Mouse (Mus musculus) embryonic facial prominence, embryonic 14.5 days (tissue): ENCODE measurements at regions not wholly inside any gene's neighbourhood (a gene's known extent, or its start where the extent isn't known, plus 50 kb on each side); places are given as distances from the start of the nearest gene placed in this dataset.

Experiments
- ATAC-seq: fragments of 200-750 bp; cut with Nextera tagmentation; 2 replicates; pipeline ENCODE4 v1.8.0; 2017; ENCODE audit warnings: low read depth, moderate number of reproducible peaks, moderate TSS enrichment
- DNase-seq: peaks from one replicate; pipeline ENCODE4 v3.0.0-alpha.2; 2015; ENCODE audit warnings: low spot score
- H3K27ac ChIP-seq: fragments of 300-500 bp; sonication (generic); replicated peaks from 2 replicates; pipeline ENCODE4 v1.5.1; 2014; ENCODE audit warnings: low read depth, mild to moderate bottlenecking, low read length, moderate library complexity
- H3K27me3 ChIP-seq: fragments of 300-500 bp; sonication (generic); replicated peaks from 2 replicates; pipeline ENCODE4 v1.6.1; 2014; ENCODE audit warnings: low read length; ENCODE audit not compliant: control insufficient read depth, insufficient read depth
- H3K36me3 ChIP-seq: fragments of 300-500 bp; sonication (generic); 2 replicates; pipeline ENCODE4 v1.6.1; 2014; ENCODE audit warnings: low read length, mixed read lengths; ENCODE audit not compliant: control insufficient read depth, insufficient read depth
- H3K4me1 ChIP-seq: fragments of 300-500 bp; sonication (generic); 2 replicates; pipeline ENCODE4 v1.6.1; 2014; ENCODE audit warnings: antibody characterized with exemption, low read length; ENCODE audit not compliant: control insufficient read depth, insufficient read depth
- H3K4me2 ChIP-seq: fragments of 300-500 bp; sonication (generic); 2 replicates; pipeline ENCODE4 v1.6.1; 2014; ENCODE audit warnings: low read depth, mild to moderate bottlenecking, low read length, moderate library complexity, mixed read lengths
- H3K4me3 ChIP-seq: fragments of 300-500 bp; sonication (generic); 2 replicates; pipeline ENCODE4 v1.5.1; 2014; ENCODE audit warnings: low read depth, mild to moderate bottlenecking, low read length
- H3K9ac ChIP-seq: fragments of 300-500 bp; sonication (generic); 2 replicates; pipeline ENCODE4 v1.6.1; 2014; ENCODE audit warnings: low read depth, mild to moderate bottlenecking, low read length, moderate library complexity, mixed read lengths
- H3K9me3 ChIP-seq: fragments of 300-500 bp; sonication (generic); 2 replicates; pipeline ENCODE4 v1.6.1; 2016; ENCODE audit warnings: low read length; ENCODE audit not compliant: control insufficient read depth
- WGBS: fragments of 180-500 bp; shearing (Covaris S2); extraction: QIAGEN DNeasy Blood & Tissue Kit; methylation state at CpG from one replicate; pipeline ENCODE4 v1.1.7; 2014; 5-methylcytosine and 5-hydroxymethylcytosine counted together

DNA sequence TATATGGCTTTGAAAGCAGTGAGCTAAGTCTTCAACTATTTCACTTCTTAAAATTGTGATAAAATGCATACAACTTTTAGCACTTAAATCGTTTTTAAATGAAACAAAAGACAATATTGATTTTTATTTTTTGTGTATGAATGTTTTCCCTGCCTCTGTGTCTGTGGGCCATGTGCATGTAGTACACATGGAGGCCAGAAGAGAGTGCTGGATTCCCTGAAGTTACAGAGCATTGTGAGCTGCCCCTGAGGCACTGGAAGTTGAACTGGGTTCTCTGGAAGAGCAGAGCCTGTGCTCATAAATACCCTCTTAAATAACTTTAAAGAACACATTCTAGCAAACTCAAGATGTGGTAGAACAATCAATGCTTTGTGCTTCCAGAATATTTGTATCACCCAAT lies 61.8 kb upstream of the Gm6812 start:
- H3K4me1 ChIP-seq = no peaks in the 10 kb centered on the region
- 24% methylated on average over 1 of the region's 1 CpGs for WGBS
- H3K9me3 ChIP-seq = no peaks in the 10 kb centered on the region
- no peak for ATAC-seq
- H3K27me3 ChIP-seq = no peaks in the 10 kb centered on the region
- H3K36me3 ChIP-seq = no peaks in the 10 kb centered on the region
- H3K27ac ChIP-seq = no peak overlapping the region
- H3K4me3 ChIP-seq = no peak overlapping the region
- no peak overlapping the region for H3K9ac ChIP-seq
- no peak for DNase-seq
- no peak overlapping the region for H3K4me2 ChIP-seq

DNA sequence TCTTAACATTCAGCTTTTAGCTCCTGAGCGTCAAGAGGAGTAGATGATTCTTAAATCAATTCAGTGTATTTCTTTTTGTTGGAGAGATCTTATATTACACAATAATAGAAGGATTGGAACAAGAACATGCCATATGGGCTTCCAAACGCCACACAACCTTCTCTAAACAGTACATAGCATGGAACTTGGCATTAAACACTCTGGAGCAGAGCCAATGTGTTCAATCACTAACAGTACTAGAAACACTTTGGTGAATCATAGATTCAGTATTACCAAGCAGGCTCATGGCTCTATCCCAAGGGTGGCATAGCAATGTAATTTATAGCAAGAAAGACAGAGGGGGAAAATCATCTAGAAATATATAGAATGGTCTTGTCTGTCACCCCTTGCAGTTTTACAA lies 60.4 kb upstream of the Gm6812 start:
- WGBS = 54% methylated on average over 2 of the region's 2 CpGs
- no peak for ATAC-seq
- Histone ChIP-seq H3K4me1 (no peaks in the 10 kb centered on the region), H3K27me3 (no peaks in the 10 kb centered on the region), H3K9me3 (no peaks in the 10 kb centered on the region), H3K27ac (no peak overlapping the region), H3K9ac (no peak overlapping the region), H3K4me3 (no peak overlapping the region), H3K36me3 (no peaks in the 10 kb centered on the region), H3K4me2 (no peak overlapping the region)
- DNase-seq = no peak

GRCm38 (mm10) chrX:68950730-68951129 lies 57.9 kb upstream of the Gm6812 start:
- H3K36me3 ChIP-seq = no peaks in the 10 kb centered on the region
- no peaks in the 10 kb centered on the region for H3K9me3 ChIP-seq
- no peak overlapping the region for H3K4me2 ChIP-seq
- H3K4me3 ChIP-seq = no peak overlapping the region
- no peaks in the 10 kb centered on the region for H3K4me1 ChIP-seq
- DNase-seq (peak; percentile 23), ATAC-seq (no peak)
- no peak overlapping the region for H3K9ac ChIP-seq
- no peak overlapping the region for H3K27ac ChIP-seq
- H3K27me3 ChIP-seq = no peaks in the 10 kb centered on the region
- 12% methylated on average over 1 of the region's 1 CpGs for WGBS

DNA sequence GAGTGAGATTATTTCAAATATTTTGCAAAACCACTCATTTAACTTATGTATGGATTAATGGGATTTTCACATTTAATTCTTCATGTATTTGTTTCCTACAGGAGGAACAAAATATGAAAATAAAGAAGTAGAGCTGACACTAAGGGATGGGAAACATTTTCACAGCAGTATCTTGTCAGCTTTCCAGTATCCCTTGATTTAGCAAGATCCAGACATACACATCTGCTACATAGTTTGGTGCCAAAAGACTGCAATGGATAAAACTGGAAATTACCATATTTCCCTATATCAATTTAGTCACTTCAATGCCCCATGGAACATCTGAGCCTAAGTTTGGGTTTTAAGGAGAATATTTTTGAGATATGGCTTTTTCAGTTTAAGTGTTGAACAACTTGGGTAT lies 52.9 kb upstream of the Gm6812 start:
- Histone ChIP-seq H3K4me3 (no peak overlapping the region), H3K9me3 (no peaks in the 10 kb centered on the region), H3K36me3 (no peaks in the 10 kb centered on the region), H3K4me2 (no peak overlapping the region), H3K27me3 (no peaks in the 10 kb centered on the region), H3K9ac (no peak overlapping the region), H3K27ac (no peak overlapping the region), H3K4me1 (no peaks in the 10 kb centered on the region)
- ATAC-seq (no peak), DNase-seq (no peak)
